Mouse (Mus musculus): Measurements from ENCODE around the gene Ascc3. TPM values are rescaled to one million over a fixed set of nuclear protein-coding genes. Genes with fewer than 3 reads are reported as not detected.
A peak's percentile ranks its signal among the peaks of the same experiment; 100 is the strongest.

The Ascc3 gene
- 10 to 100 TPM; 29.9 to 30.5 TPM for total RNA-seq (2021)
- long read RNA-seq, experiment 1, full-length matches to known transcripts, result 1 of 6 reads
- long read RNA-seq, experiment 1, partial matches to known transcripts, result 2 of 6 reads
- long read RNA-seq, experiment 1, other reads (novel, unspliced or antisense), result 3 of 6 reads
- long read RNA-seq, experiment 2, full-length matches to known transcripts, result 4 of 15 reads
- long read RNA-seq, experiment 2, partial matches to known transcripts, result 7 of 15 reads
- long read RNA-seq, experiment 2, other reads (novel, unspliced or antisense), result 4 of 15 reads

GRCm38 (mm10) chr10:50592355-50593293 is at the start of gene Ascc3:
Gene Ascc3 (plus strand): TSS chr10:50592669.
- intact Hi-C loops (cut with DNase I), result loop anchor here (5.0 kb wide), 1 partner anchor 305 kb away; no protein-coding TSS in a partner anchor
- TF ChIP-seq CTCF (IDR thresholded peaks at IDR 0.05), result no peak
- peak within 1 kb of the TSS; percentile 98 for H3K27ac ChIP-seq
- peak within 1 kb of the TSS; percentile 90 for H3K4me3 ChIP-seq
- peak; percentile 92 to 93 for DNase-seq (ENCODE audit: extremely low spot score in 1 of 2, low spot score in 2 of 2)

GRCm38 (mm10) chr10:50584721-50585120 is 7.7 kb upstream of the Ascc3 start:
- Histone ChIP-seq H3K27ac (no peak overlapping the region), H3K4me3 (no peak overlapping the region)
- intact Hi-C loops (cut with DNase I), result no loop called here
- TF ChIP-seq CTCF (IDR thresholded peaks at IDR 0.05), result no peak
- DNase-seq (ENCODE audit: extremely low spot score in 1 of 2, low spot score in 2 of 2), result no peak

GRCm38 (mm10) chr10:50586556-50586955 is 5.9 kb upstream of the Ascc3 start:
- no peak for TF ChIP-seq CTCF (IDR thresholded peaks at IDR 0.05)
- no peak for DNase-seq (ENCODE audit: extremely low spot score in 1 of 2, low spot score in 2 of 2)
- intact Hi-C loops (cut with DNase I), result no loop called here

GRCm38 (mm10) chr10:50593371-50593770 is 902 bp downstream of the Ascc3 start:
- intact Hi-C loops (cut with DNase I), result loop anchor here (5.0 kb wide), 1 partner anchor 304 kb away; no protein-coding TSS in a partner anchor
- no peak for TF ChIP-seq CTCF (IDR thresholded peaks at IDR 0.05)
- Histone ChIP-seq H3K27ac (peak overlapping the region; percentile 98; the same call in 1 of the 2 replicates), H3K4me3 (peak overlapping the region; percentile 90)
- DNase-seq (ENCODE audit: extremely low spot score in 1 of 2, low spot score in 2 of 2), result no peak

More at GRCm38 (mm10) chr10:50586556-50586955, 5.9 kb upstream of the Ascc3 start:
- H3K4me3 ChIP-seq, result no peak overlapping the region
- no peak overlapping the region for H3K27ac ChIP-seq

GRCm38 (mm10) chr10:50595340-50595739 is 2.9 kb downstream of the Ascc3 start:
- no peak for DNase-seq (ENCODE audit: extremely low spot score in 1 of 2, low spot score in 2 of 2)
- Histone ChIP-seq H3K27ac (no peak overlapping the region), H3K4me3 (no peak overlapping the region)
- TF ChIP-seq CTCF (IDR thresholded peaks at IDR 0.05), result no peak
- intact Hi-C loops (cut with DNase I), result no loop called here

- DNase-seq (ENCODE audit: extremely low spot score in 1 of 2, low spot score in 2 of 2), result no peak
- no peak overlapping the region for H3K4me3 ChIP-seq
- no peak overlapping the region for H3K27ac ChIP-seq
- no peak for TF ChIP-seq CTCF (IDR thresholded peaks at IDR 0.05)
- intact Hi-C loops (cut with DNase I), result no loop called here
Measured at GRCm38 (mm10) chr10:50604919-50605318, 12.4 kb downstream of the Ascc3 start.

GRCm38 (mm10) chr10:50613840-50614239 is 21.4 kb downstream of the Ascc3 start:
- intact Hi-C loops (cut with DNase I), result no loop called here
- DNase-seq (ENCODE audit: extremely low spot score in 1 of 2, low spot score in 2 of 2), result no peak
- no peak for TF ChIP-seq CTCF (IDR thresholded peaks at IDR 0.05)
- Histone ChIP-seq H3K27ac (no peak overlapping the region), H3K4me3 (no peak overlapping the region)

- intact Hi-C loops (cut with DNase I), result no loop called here
- DNase-seq (ENCODE audit: extremely low spot score in 1 of 2, low spot score in 2 of 2), result no peak
- Histone ChIP-seq H3K4me3 (no peak overlapping the region), H3K27ac (no peak overlapping the region)
- TF ChIP-seq CTCF (IDR thresholded peaks at IDR 0.05), result no peak
Measured at GRCm38 (mm10) chr10:50625874-50626273, 33.4 kb downstream of the Ascc3 start.

- H3K27ac ChIP-seq, result no peak overlapping the region
- intact Hi-C loops (cut with DNase I), result no loop called here
Measured at GRCm38 (mm10) chr10:50639607-50640006, 47.1 kb downstream of the Ascc3 start.

GRCm38 (mm10) chr10:50650612-50651011 is 58.1 kb downstream of the Ascc3 start:
- TF ChIP-seq CTCF (IDR thresholded peaks at IDR 0.05), result no peak
- intact Hi-C loops (cut with DNase I), result no loop called here
- no peak overlapping the region for H3K27ac ChIP-seq
- H3K4me3 ChIP-seq, result no peak overlapping the region
- DNase-seq (ENCODE audit: extremely low spot score in 1 of 2, low spot score in 2 of 2), result no peak

More at GRCm38 (mm10) chr10:50639607-50640006, 47.1 kb downstream of the Ascc3 start:
- no peak for DNase-seq (ENCODE audit: extremely low spot score in 1 of 2, low spot score in 2 of 2)
- TF ChIP-seq CTCF (IDR thresholded peaks at IDR 0.05), result no peak
- no peak overlapping the region for H3K4me3 ChIP-seq

GRCm38 (mm10) chr10:50653551-50653950 is 61.1 kb downstream of the Ascc3 start:
- H3K4me3 ChIP-seq, result no peak overlapping the region
- TF ChIP-seq CTCF (IDR thresholded peaks at IDR 0.05), result no peak
- no peak overlapping the region for H3K27ac ChIP-seq
- DNase-seq (ENCODE audit: extremely low spot score in 1 of 2, low spot score in 2 of 2), result no peak
- intact Hi-C loops (cut with DNase I), result no loop called here

GRCm38 (mm10) chr10:50657352-50657751 is 64.9 kb downstream of the Ascc3 start:
- no peak for DNase-seq (ENCODE audit: extremely low spot score in 1 of 2, low spot score in 2 of 2)
- intact Hi-C loops (cut with DNase I), result no loop called here
- Histone ChIP-seq H3K27ac (no peak overlapping the region), H3K4me3 (no peak overlapping the region)
- TF ChIP-seq CTCF (IDR thresholded peaks at IDR 0.05), result peak; percentile 56

Data from left cerebral cortex, adult 2 months (tissue).